Mouse (Mus musculus): Measurements from ENCODE around the gene Hdac7.

Gene Hdac7

DNA sequence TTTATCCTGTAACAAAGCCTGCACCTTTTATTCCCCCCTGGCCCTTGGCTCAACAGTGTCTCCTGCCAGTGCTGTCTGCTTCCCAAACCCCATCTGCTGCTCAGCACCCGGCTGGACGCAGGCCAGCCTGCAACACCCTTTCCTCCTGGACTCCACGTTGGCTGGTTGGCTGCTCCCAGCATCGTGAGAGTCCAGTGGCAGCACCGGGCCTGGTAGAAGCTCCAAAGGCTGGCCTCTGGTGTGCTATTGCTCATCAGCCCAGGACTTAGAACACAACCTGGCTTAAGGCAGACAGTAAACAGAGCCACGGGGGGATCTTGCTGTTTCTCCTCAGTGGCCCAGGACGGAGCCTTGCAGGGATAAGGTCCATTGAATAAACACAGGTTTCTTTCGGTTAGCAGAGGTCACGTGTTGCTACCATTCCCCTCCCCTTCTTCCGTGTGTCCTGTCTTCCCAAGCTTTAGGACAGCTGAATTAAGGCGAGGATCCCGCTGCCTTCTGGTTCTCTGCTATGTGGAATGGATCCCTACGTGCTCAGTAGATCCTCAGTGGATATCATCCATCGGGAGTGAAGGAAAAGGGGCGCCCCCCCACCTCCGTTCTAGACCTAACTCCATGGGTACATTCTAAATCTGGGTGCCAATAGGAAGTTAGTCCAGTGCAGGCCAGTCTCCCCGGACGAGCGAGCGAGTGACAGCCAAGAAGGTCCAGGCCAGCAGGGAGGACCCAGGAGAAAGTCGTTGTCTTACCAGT, 30.7 kb downstream of the Hdac7 start:
- peak; percentile 91 for DNase-seq

DNA sequence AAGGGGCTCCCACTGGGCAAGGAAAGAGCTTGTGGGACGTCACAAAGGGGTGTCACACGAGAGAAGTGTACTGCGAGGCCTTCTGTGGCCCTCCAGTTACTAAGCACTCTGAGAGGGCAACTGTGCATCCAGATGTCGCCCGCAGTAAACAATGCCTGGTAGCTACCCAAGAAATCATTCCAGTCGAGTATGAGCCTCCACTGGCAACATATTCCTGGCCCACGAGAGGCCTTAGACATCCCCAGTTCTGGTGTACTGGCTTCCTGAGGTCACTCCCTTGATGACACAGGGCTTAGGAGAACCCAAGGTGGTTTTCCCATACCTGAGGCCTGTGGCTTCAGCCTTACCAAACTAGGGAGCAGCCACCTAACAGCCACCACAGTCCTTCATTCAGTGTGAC, 31.4 kb downstream of the Hdac7 start:
- DNase-seq = no peak

DNA sequence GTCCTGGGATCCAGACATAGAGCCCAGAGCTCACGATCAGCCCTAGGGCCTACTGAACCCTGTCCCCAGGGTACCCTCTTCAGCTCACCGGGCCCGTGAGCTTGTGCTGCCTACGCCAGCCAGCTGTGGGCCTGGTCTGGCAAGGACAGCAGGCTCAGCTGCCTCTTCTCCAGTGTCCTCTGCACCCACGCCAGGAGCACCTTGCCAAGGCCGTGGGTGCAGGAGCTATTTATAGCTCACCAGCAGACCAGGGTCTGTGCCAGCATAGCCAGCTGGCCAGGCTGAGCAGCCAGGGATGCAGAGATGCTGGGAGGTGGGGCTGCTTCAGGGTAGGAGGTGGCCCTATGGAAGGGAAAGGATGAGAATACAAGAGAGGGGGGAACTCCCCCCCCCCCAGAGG, 32.2 kb downstream of the Hdac7 start:
- DNase-seq = peak; percentile 88

DNA sequence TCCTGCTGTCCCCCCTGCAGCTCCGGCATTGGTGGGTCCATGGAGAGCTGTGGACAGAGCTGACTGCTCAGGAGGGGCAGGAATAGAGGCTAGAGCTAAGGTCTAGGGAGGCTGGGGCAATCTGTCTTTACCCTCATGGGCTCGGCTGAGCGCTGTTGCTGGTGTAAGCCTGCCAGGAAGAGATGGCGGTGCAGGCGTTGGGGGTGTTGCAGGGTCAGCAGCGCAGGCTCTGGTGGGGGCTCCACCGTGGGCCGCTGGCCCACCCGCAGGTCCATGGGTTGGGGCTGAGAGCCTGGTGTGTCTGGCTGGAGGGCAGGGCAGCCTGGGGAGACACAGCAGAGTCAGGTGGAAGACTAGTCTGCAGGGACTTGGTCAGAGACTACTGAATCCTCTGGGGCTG, 33.0 kb downstream of the Hdac7 start:
- no peak for DNase-seq

DNA sequence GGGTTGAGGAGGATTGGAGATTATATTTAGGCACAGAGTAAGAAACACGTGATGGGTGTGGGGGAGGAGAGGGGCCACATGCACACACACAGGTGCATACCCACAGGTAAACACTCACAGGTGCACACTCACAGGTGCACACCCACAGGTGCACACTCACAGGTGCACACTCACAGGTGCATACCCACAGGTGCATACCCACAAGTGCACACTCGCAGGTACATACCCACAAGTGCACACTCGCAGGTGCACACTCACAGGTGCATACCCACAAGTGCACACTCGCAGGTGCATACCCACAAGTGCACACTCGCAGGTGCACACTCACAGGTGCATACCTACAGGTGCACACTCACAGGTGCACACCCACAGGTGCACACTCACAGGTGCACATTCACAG, 33.9 kb downstream of the Hdac7 start:
- DNase-seq = no peak

DNA sequence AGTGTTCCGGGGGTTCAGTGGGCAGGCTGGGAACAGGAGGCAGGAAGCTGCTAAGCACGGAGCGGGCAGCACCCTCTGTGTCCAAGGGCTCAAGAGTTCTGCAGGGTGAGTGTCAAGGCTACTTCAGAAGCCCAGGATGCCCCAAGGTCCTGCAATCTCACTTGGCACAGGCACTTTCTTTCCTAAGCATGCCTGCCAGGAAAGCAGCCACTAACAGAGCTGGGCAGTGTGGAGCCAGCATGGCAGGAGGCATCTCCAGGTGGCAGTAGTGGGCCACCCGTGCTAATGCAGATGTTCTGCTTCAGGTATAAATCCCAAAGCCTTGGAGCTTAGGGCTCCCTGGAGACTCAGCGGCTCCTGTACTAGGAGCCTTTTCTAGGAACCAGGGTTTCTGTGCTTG, 34.4 kb downstream of the Hdac7 start:
- no peak for DNase-seq

DNA sequence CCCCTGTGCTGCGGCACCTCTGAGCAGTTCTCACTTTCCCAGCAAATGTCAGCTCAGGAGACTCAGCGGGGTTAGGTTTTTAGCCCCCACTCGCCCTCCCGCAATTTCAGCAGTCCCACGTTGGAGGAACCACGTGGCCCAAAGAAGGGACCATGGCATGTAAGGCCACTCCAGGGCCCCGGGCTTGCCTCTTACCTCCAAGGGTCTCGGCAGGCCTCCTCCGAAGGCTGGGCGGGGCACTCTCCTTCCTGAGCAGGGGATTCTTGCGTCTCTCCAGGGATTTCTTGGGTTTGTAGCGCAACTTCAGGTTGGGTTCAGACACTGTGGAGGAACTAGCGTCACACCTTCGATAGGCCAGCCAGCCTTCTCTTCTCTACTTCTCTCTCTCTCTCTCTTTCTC, 35.1 kb downstream of the Hdac7 start:
- DNase-seq = no peak

DNA sequence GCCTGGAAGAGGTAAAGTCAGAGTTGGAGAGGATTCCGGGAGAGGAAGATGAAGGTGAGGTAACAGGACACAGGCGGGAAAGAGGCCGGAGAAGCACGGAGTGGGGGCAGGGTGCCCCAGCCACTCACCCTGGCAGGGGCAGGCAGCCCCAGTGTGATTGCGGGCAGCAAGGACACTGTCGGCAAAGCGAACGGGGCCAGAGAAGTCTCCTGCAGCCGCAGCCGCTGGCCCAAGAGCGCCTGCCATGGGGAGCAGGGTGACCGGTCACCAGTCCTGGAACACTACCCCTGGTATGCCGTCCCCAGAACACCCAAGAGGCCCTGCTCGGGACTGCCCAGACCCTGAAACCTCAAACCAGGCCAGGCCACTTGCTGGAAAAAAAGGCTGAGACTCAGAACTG, 35.8 kb downstream of the Hdac7 start:
- DNase-seq = no peak

DNA sequence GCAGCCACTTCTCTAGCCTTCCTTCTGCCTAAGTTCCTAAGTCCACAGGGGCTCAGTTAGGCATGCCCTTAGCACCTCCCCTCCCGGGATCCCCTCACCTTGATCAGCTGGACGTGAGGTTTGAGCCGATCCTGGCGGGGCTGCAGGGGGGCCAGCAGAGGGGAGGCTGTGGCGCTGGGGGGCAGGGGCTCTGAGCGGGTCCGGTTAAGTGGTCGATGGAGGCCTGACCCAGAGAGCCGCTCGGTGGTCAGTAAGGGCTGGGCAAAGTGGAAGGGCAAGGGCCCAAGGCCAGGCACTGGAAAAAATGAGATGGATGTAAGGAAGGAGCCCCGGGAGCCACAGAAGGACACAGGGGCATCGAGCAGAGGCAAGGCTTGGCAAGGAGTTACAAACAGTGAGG, 36.4 kb downstream of the Hdac7 start:
- DNase-seq = no peak

DNA sequence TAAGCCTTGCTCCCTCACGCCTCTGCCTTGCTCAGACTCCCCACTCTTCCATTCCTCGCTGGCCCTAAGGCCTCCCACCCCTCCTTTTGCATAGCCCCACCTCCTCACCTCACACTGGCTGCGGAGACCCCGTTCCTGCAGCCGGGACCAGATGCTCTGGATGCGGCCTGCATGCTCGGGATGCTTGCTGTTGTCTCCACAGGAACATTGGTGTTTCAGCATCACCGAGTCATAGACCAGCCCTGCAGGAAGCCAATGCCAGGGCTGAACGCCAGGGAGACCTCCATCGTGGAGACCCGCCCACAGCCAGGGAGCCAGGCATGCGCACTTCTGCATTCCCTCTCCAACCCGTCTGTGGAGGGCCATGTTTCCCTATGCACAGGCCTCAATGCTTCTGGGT, 41.7 kb downstream of the Hdac7 start:
- DNase-seq = no peak

DNA sequence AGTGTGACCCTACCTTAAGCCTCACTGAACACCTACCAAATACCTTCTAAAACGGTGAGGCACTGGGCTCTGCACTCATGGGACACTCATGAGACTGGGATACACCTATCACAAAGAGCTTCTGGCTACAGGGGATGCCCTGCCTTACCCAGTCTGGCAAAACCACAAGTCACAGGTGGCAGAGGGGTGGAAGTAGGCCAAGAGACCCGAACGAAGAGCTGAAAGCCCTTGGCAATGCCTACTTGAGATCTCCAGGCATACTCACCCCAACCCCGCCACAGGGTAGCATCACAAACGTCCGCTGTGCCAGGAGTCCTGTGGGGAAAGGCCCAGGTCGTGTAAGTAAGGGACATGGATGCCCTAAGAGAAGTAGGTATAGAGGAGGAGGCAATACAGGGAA, 42.5 kb downstream of the Hdac7 start:
- no peak for DNase-seq

DNA sequence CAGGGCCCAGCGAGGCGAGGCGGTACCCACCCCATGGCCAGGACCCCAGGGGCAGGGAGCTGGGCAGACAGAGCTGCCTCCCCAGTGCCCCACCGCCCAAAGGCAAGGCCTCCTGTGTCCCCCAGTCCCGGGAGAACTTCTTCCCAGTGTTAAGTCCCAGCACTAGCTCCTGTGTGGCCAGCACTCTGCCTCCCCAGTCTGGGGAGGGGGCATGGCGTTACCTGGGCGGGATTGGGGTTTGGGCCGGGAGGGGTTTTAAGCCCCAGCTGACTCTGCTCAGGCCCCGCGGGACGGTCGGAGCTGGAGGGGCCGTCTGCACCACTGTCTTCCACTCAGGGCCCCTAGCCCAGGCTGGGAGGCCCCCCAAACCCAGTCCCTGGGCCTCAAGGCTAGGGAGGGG, 43.4 kb downstream of the Hdac7 start:
- no peak for DNase-seq

DNA sequence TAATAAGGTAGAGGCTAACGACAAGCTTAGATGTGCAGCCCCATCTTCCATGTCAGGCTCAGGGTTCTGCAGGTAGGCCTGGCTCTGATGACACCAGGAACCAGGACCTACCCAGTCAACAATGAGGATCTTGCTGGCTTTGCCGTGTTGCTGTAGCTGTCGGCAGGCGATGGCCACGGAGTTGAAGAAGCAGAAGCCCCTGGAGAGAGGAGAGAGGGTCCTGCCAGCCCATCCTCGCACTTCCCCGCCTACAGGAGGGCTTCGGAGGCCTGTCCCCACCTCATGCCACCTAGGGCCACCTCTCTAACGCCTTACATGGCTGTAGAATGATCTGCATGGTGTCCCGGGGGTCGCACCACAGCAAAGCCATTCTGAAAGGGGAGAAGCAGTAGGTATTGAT, 44.9 kb downstream of the Hdac7 start:
- DNase-seq = no peak

DNA sequence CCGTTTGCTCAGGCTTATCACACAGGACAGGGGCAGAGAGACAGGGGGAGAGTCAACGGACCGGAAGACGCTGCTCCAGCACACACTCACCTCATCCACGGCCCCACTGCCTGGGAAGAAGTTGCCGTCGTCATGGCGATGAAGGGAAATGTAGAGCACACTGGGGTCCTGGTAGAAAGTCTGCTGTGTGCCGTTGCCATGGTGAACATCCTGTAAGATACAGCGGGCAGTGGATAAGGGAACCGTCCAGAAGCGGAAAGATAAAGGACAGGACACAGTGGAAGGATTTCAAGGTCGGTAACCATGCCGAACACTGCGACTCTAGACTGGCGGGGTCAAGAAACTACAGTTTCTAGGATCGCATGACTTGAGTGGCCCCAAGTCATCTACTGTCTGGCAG, 46.2 kb downstream of the Hdac7 start:
- no peak for DNase-seq

DNA sequence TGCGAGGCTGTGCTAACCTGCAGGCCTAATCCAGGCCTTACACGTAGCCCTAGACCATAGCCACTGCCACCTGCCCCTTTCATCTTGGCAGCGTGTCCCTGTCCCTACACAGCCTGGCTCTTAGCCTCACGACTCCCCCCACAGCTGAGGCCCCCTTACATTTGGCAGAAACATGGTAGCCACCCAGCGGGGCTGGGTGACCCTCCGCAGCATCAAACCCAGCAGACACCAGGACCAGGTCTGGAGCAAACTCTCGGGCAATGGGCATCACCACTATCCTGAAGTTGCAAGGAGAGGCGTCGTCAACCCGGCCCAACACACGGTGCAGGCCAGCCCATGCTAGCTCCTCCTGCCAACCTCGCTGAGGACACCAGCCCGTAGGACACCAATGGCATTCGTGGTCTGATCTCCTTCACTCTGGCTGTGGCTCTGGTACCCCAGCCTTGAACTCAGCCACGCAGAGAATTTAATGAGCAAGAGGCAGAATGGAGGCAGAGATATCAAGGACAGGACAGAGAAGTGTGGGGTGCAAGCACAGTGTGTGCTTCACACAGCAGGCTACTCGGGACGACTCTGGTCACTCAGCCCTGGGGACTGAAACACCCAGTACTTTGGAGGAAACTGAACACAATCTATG, 47.5 kb downstream of the Hdac7 start:
- no peak for DNase-seq

DNA sequence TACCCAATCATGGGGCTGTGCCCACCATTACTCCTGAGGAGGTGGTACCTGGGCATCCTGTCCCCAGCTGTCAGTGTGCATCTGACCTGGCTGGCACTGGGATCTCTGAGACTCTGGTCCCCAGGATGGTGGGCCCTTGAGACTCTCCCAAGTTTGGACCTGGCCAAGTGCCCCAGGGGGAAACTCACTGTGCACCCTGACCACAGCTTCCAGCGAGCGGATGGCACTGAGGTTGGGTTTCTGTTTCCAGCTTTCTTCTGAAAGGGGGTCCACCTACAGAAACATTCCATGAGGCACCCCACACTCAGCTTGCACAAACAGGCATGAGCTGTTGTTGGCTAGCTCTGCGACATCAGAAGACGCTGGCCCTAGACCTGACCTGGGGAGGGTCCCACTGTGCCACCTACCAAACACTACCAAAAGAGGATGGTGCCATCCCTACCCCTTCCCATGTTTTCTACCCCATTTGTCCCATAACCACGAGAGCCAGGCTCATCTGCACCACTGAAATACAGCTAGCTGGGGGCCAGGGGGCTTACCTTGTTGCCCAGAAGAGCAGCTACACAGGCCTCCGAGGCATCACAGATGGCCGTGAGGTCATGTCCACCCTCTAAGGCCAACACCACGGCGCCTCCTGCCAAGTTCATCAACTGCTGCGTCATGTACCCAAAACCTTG, 48.6 kb downstream of the Hdac7 start:
- DNase-seq = no peak

DNA sequence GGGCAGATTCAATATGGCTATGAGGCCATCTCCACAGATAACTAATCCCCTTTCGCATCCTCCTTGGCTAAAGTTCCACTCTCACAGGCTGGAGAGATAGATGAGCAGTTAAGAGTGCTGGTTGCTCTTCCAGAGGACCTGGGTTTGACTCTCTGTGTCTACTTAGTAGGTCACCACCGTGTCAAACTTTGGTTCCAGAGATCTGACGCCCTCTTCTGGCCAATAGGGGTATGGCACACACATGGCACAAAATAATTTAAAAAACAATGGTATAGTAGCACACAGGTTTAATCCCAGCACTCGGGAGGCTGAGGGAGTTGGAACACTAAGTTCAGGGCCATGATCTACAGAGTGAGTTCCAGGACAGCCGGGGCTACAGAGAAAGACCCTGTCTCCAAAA, 50.0 kb downstream of the Hdac7 start:
- no peak for DNase-seq

DNA sequence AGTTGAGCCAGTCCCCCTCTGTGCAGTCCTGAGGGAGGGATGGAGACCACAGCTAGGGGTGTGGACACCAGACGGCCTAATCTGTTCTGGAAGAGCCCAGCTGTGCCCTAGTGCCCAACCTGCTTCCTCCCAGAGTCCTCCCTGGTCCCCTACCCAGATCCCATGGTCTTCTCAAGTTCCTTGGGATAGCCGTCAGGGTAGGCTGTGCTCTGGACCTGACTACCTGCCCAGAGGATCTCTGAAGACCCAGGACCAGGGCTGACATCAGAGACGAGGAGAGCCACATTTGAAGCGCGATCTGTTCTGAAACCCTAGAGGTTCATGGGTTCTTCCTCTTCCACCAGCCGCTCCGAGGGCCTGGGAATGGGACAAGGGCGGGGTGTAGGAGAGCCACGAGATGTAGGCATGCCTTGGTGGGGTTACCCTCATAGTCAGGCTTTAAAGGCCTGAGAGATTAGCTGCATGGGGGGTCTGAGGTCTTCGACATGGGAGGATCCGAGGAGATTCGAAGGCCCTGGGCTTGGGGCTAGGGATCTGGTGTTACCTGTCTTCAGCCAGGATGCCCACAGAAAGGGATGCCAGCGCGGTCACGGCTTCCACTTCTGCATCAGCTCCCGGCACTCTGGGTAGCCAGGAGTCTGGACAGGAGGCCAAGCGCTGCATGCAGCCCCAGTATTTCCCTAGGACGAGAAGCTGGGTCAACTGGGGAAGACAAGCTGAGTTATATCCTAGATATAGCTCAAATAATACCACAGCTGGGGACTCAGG, 50.7 kb downstream of the Hdac7 start:
- no peak for DNase-seq

DNA sequence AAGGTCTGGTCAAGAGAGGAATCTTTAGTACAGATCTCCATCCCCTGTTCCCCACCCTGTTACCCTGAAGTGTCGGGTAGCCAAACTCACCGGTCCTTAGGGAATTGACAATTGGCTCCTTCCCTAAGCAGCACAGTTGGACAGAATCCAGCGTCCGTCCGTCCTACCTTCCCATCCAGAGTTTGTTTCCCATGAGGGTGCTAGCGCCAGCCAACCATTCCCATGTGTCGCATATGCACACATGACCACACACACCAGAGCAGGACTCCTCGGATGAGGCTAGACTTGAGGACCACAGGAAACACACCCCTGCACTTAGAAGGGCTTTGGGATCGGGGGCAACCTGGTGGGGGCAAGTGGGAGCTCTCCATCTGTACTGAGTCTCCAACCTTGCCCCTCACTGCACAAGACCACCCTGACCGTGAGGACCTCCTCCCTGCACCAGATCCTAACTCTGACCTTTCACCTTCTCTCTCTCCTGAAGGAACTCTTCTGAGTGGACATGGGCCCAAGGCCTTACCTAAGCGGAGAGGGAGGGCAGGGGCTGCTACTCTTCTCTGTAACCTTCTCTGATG, 53.1 kb downstream of the Hdac7 start:
- DNase-seq = no peak

DNA sequence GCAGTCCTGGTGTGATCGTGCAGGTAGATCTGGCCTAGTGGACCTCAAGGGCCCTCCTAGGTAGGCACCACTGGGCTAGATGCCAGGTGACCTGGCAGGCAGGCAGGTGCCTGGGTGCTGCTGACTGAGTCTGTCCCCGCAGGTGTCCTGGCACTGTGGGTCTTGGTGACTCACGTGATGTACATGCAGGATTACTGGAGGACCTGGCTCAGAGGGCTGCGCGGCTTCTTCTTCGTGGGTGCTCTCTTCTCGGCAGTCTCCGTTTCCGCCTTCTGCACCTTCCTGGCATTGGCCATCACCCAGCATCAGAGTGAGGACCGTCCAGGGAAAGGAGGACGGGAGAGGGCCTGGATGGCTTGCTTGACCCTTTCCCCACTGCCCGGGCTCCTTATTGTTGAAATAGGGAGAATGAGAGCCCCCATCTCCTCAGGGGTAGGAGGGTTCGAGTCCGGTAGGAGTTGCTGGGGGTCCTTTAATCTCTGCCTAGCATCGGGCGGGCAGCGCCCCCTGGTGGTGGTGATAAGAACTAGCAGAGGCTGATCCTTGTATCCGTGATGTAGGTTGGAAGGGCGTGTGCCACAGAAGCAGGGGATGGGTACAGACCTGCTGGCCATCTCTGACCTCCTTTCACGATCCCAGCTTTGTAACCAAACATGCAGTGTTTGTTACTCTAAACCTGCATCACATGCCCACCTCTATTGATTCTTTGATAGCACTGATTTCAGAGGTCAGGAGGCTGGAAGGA, 54.4 kb downstream of the Hdac7 start:
- DNase-seq = peak; percentile 85

DNA sequence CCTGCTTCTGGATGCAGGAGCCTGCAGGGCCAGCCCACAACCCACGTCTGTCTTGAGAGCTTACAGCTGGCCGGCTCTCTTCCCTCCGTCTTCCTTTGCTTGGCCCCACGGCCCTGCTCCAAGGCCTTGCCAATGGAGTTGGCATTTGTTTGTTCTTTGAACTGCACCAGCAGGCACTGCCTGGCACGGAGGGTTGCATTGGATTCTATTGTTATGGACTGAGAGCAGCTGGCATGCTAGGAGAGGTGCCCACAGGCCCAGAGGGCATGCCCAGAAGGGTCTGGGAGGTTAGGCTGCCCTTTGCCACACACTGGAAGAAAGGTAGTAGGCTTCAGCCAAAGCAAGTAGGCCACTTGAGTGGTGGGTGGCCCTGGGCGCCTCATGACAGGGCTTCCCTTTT, 55.5 kb downstream of the Hdac7 start:
- DNase-seq = peak; percentile 87
